Mouse (Mus musculus) cerebellum, postnatal 4 days (tissue): ENCODE results near the gene Scn2a.
"Not testable (repeated sequence)": the region's sequence is repeated elsewhere in the genome, so short reads cannot be mapped to it uniquely, and the experiment has no call there.

Experiments
- DNase-seq, 2 experiments: peaks; one replicate each; pipeline ENCODE4 v3.0.0; 2022; ENCODE audit warnings: low spot score in 2 of 2, mixed read lengths in 1 of 2

Gene Scn2a

GRCm38 (mm10) chr2:65695061-65695460, 74.5 kb downstream of the Scn2a start:
- no peak for DNase-seq

- no peak for DNase-seq
These were observed 79.7 kb downstream of the Scn2a start for GRCm38 (mm10) chr2:65700246-65700645.

GRCm38 (mm10) chr2:65701175-65701574, 80.6 kb downstream of the Scn2a start:
- no peak for DNase-seq

- no peak for DNase-seq
These were observed 101.7 kb downstream of the Scn2a start for GRCm38 (mm10) chr2:65722219-65722800.

GRCm38 (mm10) chr2:65745400-65745799, 124.8 kb downstream of the Scn2a start:
- no peak for DNase-seq

DNA sequence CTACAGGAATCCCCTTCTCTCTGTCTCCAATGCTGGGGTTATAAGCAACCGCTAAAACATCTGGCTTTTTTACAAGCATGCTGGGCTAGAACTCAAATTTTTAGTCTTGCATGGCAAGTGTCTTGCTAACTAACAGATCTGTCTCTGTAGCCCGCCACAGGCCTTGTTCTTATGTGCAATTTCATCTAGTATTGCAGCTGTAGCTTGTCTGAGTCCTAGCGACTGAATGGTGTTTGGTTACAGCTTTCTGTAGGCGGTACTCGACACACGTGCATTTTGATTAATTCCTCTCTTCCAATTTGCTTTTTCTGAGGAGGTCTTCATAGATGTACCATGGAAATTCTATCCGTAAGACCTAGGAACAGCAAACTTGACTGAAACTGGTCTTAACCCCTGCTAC, 161.9 kb downstream of the Scn2a start:
- no peak for DNase-seq

DNA sequence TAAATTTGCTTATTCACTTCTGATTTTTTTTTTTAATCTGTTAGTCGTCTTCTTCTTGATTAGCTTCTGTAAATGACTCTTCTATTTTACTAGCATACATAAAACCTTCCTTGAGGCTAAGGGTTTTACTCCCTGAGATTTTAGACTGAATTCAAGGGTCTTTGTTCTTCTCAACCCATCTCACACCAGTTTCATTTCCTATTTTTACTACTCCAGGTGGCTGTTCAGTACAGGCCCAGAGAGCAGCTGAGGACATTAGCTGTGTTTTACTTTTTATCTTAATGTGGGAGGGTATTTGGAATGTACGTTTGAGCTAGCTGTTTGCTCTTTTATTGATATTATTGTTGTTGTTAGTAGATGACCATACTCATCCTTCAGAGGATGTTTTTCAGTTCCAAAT, 162.8 kb downstream of the Scn2a start:
- no peak for DNase-seq

DNA sequence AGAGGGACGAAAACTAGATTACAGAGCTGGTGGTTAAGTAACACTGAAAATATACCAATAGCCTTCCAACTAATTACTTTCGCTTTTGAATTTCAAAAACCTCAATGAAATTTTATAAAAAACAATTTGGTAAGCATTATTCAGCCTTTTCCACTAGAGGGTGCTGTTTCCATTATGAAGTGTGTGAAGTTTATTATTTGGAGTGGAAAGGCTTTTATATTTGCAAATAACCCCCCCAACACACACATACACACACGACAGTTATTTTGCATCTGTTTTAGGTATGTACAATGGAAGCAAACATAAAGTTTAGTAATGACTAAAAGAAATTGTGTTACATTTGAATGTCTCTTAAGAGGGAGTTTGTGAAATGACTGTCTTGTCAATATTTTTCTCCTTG, 171.9 kb downstream of the Scn2a start:
- DNase-seq = no peak

DNA sequence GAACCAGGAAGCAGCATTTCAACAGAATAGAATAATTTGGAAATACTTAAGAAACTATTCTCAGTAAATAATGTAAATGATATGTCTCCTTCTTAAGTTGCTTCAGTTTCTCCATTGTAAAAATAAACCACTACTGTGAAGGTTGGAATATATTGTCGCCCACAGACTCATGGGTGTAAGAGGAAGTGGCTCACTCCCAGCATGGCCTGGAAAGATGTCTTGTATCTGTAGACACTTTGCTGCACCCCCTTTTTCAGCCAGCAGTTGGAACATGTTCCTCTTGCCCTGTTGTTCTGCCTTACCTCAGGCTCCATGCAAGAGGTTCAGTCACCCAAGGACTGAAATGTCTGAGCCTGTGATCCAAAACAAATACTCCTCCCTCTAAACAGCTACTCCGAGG, 173.0 kb downstream of the Scn2a start:
- no peak for DNase-seq

GRCm38 (mm10) chr2:65801054-65801709, 180.6 kb downstream of the Scn2a start:
- DNase-seq = no peak

DNA sequence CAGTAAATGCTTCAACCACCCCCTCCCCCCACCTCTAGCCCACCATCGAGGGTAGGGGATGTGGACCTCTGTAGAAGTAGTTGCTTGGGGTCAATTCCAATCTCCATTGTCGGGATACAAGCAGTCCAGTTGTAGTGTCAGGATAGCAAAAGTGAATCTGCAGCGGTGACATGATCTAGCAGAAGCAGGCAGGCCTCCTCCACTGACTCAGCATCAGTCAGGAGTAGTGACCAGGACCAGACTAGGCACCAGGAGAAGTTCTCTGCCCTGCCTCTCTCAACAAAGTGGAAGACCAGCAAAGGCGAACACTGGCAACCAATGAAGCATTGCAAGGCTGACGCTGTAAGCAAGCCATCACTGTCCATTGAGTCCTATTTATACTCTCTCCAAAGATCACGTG, 186.0 kb downstream of the Scn2a start:
- no peak for DNase-seq

DNA sequence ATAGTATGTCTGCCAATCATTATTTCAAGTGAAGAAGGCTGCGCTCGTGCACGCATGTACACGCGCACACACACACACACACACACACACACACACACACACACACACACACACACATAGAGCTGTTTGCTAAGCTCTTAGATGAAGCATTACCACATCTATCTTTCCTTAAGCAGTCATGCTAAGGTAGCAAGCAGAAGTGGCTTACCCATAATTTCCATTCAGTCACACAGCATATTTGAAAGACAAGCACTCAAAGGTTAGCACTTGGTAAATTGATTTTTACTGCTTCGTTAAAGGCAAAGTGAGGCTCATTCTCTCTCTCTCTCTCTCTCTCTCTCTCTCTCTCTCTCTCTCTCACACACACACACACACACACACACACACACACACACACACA, 190.6 kb downstream of the Scn2a start:
- DNase-seq = not testable (repeated sequence)
